Mouse (Mus musculus) layer of hippocampus, adult 11-12 months (tissue): ENCODE measurements at regions not wholly inside any gene's neighbourhood (a gene's known extent, or its start where the extent isn't known, plus 50 kb on each side); places are given as distances from the start of the nearest gene placed in this dataset.

ENCODE experiments used
- DNase-seq: peaks from one replicate; pipeline ENCODE4 v3.0.0; 2022; ENCODE audit warnings: low spot score

GRCm38 (mm10) chr13:34576392-34576791 is 76.9 kb downstream of the Pxdc1 start:
- DNase-seq = no peak

GRCm38 (mm10) chr13:34575997-34576314 is 77.3 kb downstream of the Pxdc1 start:
- DNase-seq = peak; percentile 61

- peak; percentile 10 for DNase-seq
Measured at GRCm38 (mm10) chr13:34575179-34575996, 77.9 kb downstream of the Pxdc1 start.

- no peak for DNase-seq
Measured at GRCm38 (mm10) chr13:34569312-34569711, 84.0 kb downstream of the Pxdc1 start.

- no peak for DNase-seq
Measured at GRCm38 (mm10) chr13:34566687-34567086, 86.6 kb downstream of the Pxdc1 start.

GRCm38 (mm10) chr13:34550130-34550884 is 103.0 kb downstream of the Pxdc1 start:
- DNase-seq = no peak

GRCm38 (mm10) chr13:34540646-34541045 is 112.6 kb downstream of the Pxdc1 start:
- no peak for DNase-seq

- no peak for DNase-seq
Measured at GRCm38 (mm10) chr13:34533896-34534295, 119.4 kb downstream of the Pxdc1 start.

GRCm38 (mm10) chr13:34511332-34511731 is 142.0 kb downstream of the Pxdc1 start:
- no peak for DNase-seq

- DNase-seq = no peak
Measured at GRCm38 (mm10) chr13:34507224-34507623, 146.1 kb downstream of the Pxdc1 start.

GRCm38 (mm10) chr13:34505861-34506260 is 147.4 kb downstream of the Pxdc1 start:
- no peak for DNase-seq

GRCm38 (mm10) chr13:34504879-34505278 is 148.4 kb downstream of the Pxdc1 start:
- DNase-seq = no peak

GRCm38 (mm10) chr13:34498910-34499309 is 153.9 kb upstream of the Slc22a23 start:
- DNase-seq = no peak

- DNase-seq = peak; percentile 4
Measured at GRCm38 (mm10) chr13:34497667-34498066, 152.7 kb upstream of the Slc22a23 start.

- no peak for DNase-seq
Measured at GRCm38 (mm10) chr13:34484831-34485230, 139.8 kb upstream of the Slc22a23 start.

- DNase-seq = no peak
Measured at GRCm38 (mm10) chr13:34481461-34481860, 136.5 kb upstream of the Slc22a23 start.

- DNase-seq = no peak
Measured at GRCm38 (mm10) chr13:34470410-34470809, 125.4 kb upstream of the Slc22a23 start.

GRCm38 (mm10) chr13:34469568-34469967 is 124.6 kb upstream of the Slc22a23 start:
- peak; percentile 13 for DNase-seq

GRCm38 (mm10) chr13:34468132-34468748 is 123.3 kb upstream of the Slc22a23 start:
- DNase-seq = no peak

- DNase-seq = no peak
Measured at GRCm38 (mm10) chr13:34465862-34466430, 121.0 kb upstream of the Slc22a23 start.

- no peak for DNase-seq
Measured at GRCm38 (mm10) chr13:34465456-34465855, 120.5 kb upstream of the Slc22a23 start.

- DNase-seq = no peak
Measured at GRCm38 (mm10) chr13:34464221-34464620, 119.2 kb upstream of the Slc22a23 start.
